Mouse (Mus musculus): ENCODE measurements around the gene S100a6. TPM values are rescaled to one million over a fixed set of nuclear protein-coding genes. Genes with fewer than 3 reads are reported as not detected.

Gene S100a6
- polyA plus RNA-seq, 1 experiment from 2014 or later, result 25.1 TPM

Other genes with a start within 250 kb of the S100a6 start
- 9.3 and 10.0 TPM in 2 replicates for gene Slc27a3, start 222.9 kb upstream of the S100a6 start, polyA plus RNA-seq (2014; fragmentation: Nextera tagmentation; extraction: Ambion mirVana)
- gene Ints3, start 179.3 kb upstream of the S100a6 start, polyA plus RNA-seq (2014; fragmentation: Nextera tagmentation; extraction: Ambion mirVana), result 34.4 and 34.7 TPM in 2 replicates
- 2.4 and 2.7 TPM in 2 replicates for gene Npr1, start 147.0 kb upstream of the S100a6 start, polyA plus RNA-seq (2014; fragmentation: Nextera tagmentation; extraction: Ambion mirVana)
- 338 and 369 TPM in 2 replicates for gene Ilf2, start 136.8 kb upstream of the S100a6 start, polyA plus RNA-seq (2014; fragmentation: Nextera tagmentation; extraction: Ambion mirVana)
- gene Snapin, start 121.8 kb upstream of the S100a6 start, polyA plus RNA-seq (2014; fragmentation: Nextera tagmentation; extraction: Ambion mirVana), result 70.9 and 77.2 TPM in 2 replicates
- gene Chtop, start 103.4 kb upstream of the S100a6 start, polyA plus RNA-seq (2014; fragmentation: Nextera tagmentation; extraction: Ambion mirVana), result 138 and 146 TPM in 2 replicates
- 6.9 and 8.0 TPM in 2 replicates for gene S100a1, start 98.5 kb upstream of the S100a6 start, polyA plus RNA-seq (2014; fragmentation: Nextera tagmentation; extraction: Ambion mirVana)
- gene S100a13, start 98.4 kb upstream of the S100a6 start, polyA plus RNA-seq (2014; fragmentation: Nextera tagmentation; extraction: Ambion mirVana), result 11.6 and 14.1 TPM in 2 replicates
- not detected in 2 replicates for gene S100a14, start 86.0 kb upstream of the S100a6 start, polyA plus RNA-seq (2014; fragmentation: Nextera tagmentation; extraction: Ambion mirVana)
- 37.2 and 40.0 TPM in 2 replicates for gene S100a16, start 75.6 kb upstream of the S100a6 start, polyA plus RNA-seq (2014; fragmentation: Nextera tagmentation; extraction: Ambion mirVana)
- gene S100a3, start 52.3 kb upstream of the S100a6 start, polyA plus RNA-seq (2014; fragmentation: Nextera tagmentation; extraction: Ambion mirVana), result not detected in 2 replicates
- not detected in 2 replicates for gene S100a2, start 22.6 kb upstream of the S100a6 start, polyA plus RNA-seq (2014; fragmentation: Nextera tagmentation; extraction: Ambion mirVana)
- gene Gm42674, start 11.0 kb upstream of the S100a6 start, polyA plus RNA-seq (2014; fragmentation: Nextera tagmentation; extraction: Ambion mirVana), result not detected in 2 replicates
- gene S100a4, start 9.1 kb upstream of the S100a6 start, polyA plus RNA-seq (2014; fragmentation: Nextera tagmentation; extraction: Ambion mirVana), result 0.34 and 0.50 TPM in 2 replicates
- gene S100a5, start 4.4 kb upstream of the S100a6 start, polyA plus RNA-seq (2014; fragmentation: Nextera tagmentation; extraction: Ambion mirVana), result not detected in 2 replicates
- not detected in 2 replicates for gene S100a7a, start 41.1 kb downstream of the S100a6 start, polyA plus RNA-seq (2014; fragmentation: Nextera tagmentation; extraction: Ambion mirVana)
- gene S100a8, start 56.1 kb downstream of the S100a6 start, polyA plus RNA-seq (2014; fragmentation: Nextera tagmentation; extraction: Ambion mirVana), result 2.0 and 2.8 TPM in 2 replicates
- 1.5 and 2.0 TPM in 2 replicates for gene S100a9, start 82.8 kb downstream of the S100a6 start, polyA plus RNA-seq (2014; fragmentation: Nextera tagmentation; extraction: Ambion mirVana)
- gene Pglyrp4, start 114.0 kb downstream of the S100a6 start, polyA plus RNA-seq (2014; fragmentation: Nextera tagmentation; extraction: Ambion mirVana), result not detected in 2 replicates
- gene Gm5849, start 165.0 kb downstream of the S100a6 start, polyA plus RNA-seq (2014; fragmentation: Nextera tagmentation; extraction: Ambion mirVana), result not detected in 2 replicates

Measured in midbrain, embryonic 11.5 days (tissue).